Mouse (Mus musculus): ENCODE data around the gene Ddx39. TPM values are rescaled to one million over a fixed set of nuclear protein-coding genes. Genes with fewer than 3 reads are reported as not detected.
A peak's percentile ranks its signal among the peaks of the same experiment; 100 is the strongest.

Ddx39 gene
- total and polyA plus RNA-seq, 3 experiments = 272 to 304 (median 279) TPM

- H3K27me3 ChIP-seq (ENCODE audit: control insufficient read depth in 1 of 2, insufficient read depth in 2 of 2, low read length in 2 of 2) = no peaks in the 10 kb centered on the region
- no peak overlapping the region for H3K27ac ChIP-seq (ENCODE audit: control insufficient read depth, low read depth, low read length)
- no peak overlapping the region for H3K9ac ChIP-seq (ENCODE audit: control insufficient read depth, low read depth, low read length, poor library complexity, severe bottlenecking)
- no peak for DNase-seq (ENCODE audit: low read depth, low spot score)
- H3K9me3 ChIP-seq (replicated peaks; ENCODE audit: insufficient read depth, low read length) = no peaks in the 10 kb centered on the region
- no peak overlapping the region for H3K4me3 ChIP-seq (ENCODE audit: control insufficient read depth in 1 of 2, insufficient read depth in 1 of 2, low read depth in 2 of 2, low read length in 2 of 2)
- peaks cover 10% of the 10 kb centered on the region for H3K79me2 ChIP-seq (ENCODE audit: control insufficient read depth, insufficient read depth, low read length, poor library complexity)
- peaks cover 3 to 9% of the 10 kb centered on the region in 2 experiments for H3K4me1 ChIP-seq (ENCODE audit: control insufficient read depth in 1 of 2, insufficient read depth in 2 of 2, low read length in 2 of 2)
- TF ChIP-seq MAX (IDR thresholded peaks at IDR 0.05; ENCODE audit: low read length) (no peak), SIN3A (IDR thresholded peaks at IDR 0.05; ENCODE audit: low read length) (no peak), E2F4 (IDR thresholded peaks at IDR 0.05; ENCODE audit: borderline replicate concordance, low read depth, low read length) (no peak), MEF2A (IDR thresholded peaks at IDR 0.05; ENCODE audit: extremely low read depth, insufficient replicate concordance, low read depth, low read length, poor library complexity, severe bottlenecking) (no peak), GATA1 (IDR thresholded peaks at IDR 0.05; ENCODE audit: low read depth, low read length) (no peak), ETS1 (IDR thresholded peaks at IDR 0.05; ENCODE audit: low read depth, low read length) (no peak), KAT2A (conservative IDR thresholded peaks at IDR 0.05; ENCODE audit: low read depth, low read length) (no peak), CHD2 (IDR thresholded peaks at IDR 0.05; ENCODE audit: low read length) (no peak), ZNF384 (IDR thresholded peaks at IDR 0.05; ENCODE audit: low read depth, low read length) (no peak)
- peaks cover 9 to 22% of the 10 kb centered on the region in 2 experiments for H3K36me3 ChIP-seq (ENCODE audit: control insufficient read depth in 1 of 2, insufficient read depth in 2 of 2, low read length in 2 of 2)
Measured at GRCm38 (mm10) chr8:83689264-83689663, 25.7 kb upstream of the Ddx39 start.

- H3K36me3 ChIP-seq (ENCODE audit: control insufficient read depth in 1 of 2, insufficient read depth in 2 of 2, low read length in 2 of 2) = peaks cover 11 to 16% of the 10 kb centered on the region in 2 experiments
- H3K4me3 ChIP-seq (ENCODE audit: control insufficient read depth in 1 of 2, insufficient read depth in 1 of 2, low read depth in 2 of 2, low read length in 2 of 2) = peak overlapping the region; percentile 46 to 51
- no peaks in the 10 kb centered on the region for H3K27me3 ChIP-seq (ENCODE audit: control insufficient read depth in 1 of 2, insufficient read depth in 2 of 2, low read length in 2 of 2)
- H3K9ac ChIP-seq (ENCODE audit: control insufficient read depth, low read depth, low read length, poor library complexity, severe bottlenecking) = peak overlapping the region; percentile 71
- no peak for TF ChIP-seq ZKSCAN1 (IDR thresholded peaks at IDR 0.05; ENCODE audit: low read depth, low read length)
- peak; percentile 46; the same call in 1 of the 2 replicates for TF ChIP-seq MAX (IDR thresholded peaks at IDR 0.05; ENCODE audit: low read length)
- TF ChIP-seq ZMIZ1 (IDR thresholded peaks at IDR 0.05; ENCODE audit: low read depth, low read length) = peak; percentile 36; the same call in 1 of the 2 replicates
- peak; percentile 68 for TF ChIP-seq HCFC1 (IDR thresholded peaks at IDR 0.05; ENCODE audit: low read depth, low read length)
- TF ChIP-seq MAFK (IDR thresholded peaks at IDR 0.05; ENCODE audit: borderline replicate concordance, low read depth, low read length) = 0 out of 2 replicates have a peak, but pooled peaks have one; percentile 23
- 0 out of 2 replicates have a peak, but pooled peaks have one; percentile 32 for TF ChIP-seq MXI1 (IDR thresholded peaks at IDR 0.05; ENCODE audit: low read depth, low read length)
- no peak for TF ChIP-seq CTCF (IDR thresholded peaks at IDR 0.05 in 2 of 3, conservative IDR thresholded peaks at IDR 0.05 in 1 of 3; ENCODE audit: control insufficient read depth in 1 of 3, insufficient read depth in 1 of 3, low read depth in 2 of 3, low read length in 3 of 3, poor library complexity in 1 of 3, severe bottlenecking in 1 of 3)
- TF ChIP-seq MYB (IDR thresholded peaks at IDR 0.05; ENCODE audit: low read depth, low read length) = no peak
- TF ChIP-seq GATA1 (IDR thresholded peaks at IDR 0.05; ENCODE audit: low read depth, low read length) = peak; percentile 43; the same call in 1 of the 2 replicates
- peak; percentile 46; the same call in 1 of the 2 replicates for TF ChIP-seq USF1 (IDR thresholded peaks at IDR 0.05; ENCODE audit: low read depth, low read length)
- peak; percentile 39; the same call in 1 of the 2 replicates for TF ChIP-seq NELFE (IDR thresholded peaks at IDR 0.05; ENCODE audit: low read depth, low read length)
- TF ChIP-seq POLR2AphosphoS2 (IDR thresholded peaks at IDR 0.05; ENCODE audit: low read length) = 0 out of 2 replicates have a peak, but pooled peaks have one; percentile 33
- peak; percentile 89 for TF ChIP-seq ELF1 (IDR thresholded peaks at IDR 0.05; ENCODE audit: low read depth, low read length)
- TF ChIP-seq ETS1 (IDR thresholded peaks at IDR 0.05; ENCODE audit: low read depth, low read length) = peak; percentile 40; the same call in 1 of the 2 replicates
- no peak for TF ChIP-seq SMC3 (IDR thresholded peaks at IDR 0.05; ENCODE audit: low read depth, low read length)
- TF ChIP-seq RCOR1 (IDR thresholded peaks at IDR 0.05; ENCODE audit: low read depth, low read length) = no peak
- no peak for TF ChIP-seq BHLHE40 (IDR thresholded peaks at IDR 0.05; ENCODE audit: borderline replicate concordance, low read depth, low read length)
- peak; percentile 27; the same call in 1 of the 2 replicates for TF ChIP-seq TCF12 (IDR thresholded peaks at IDR 0.05; ENCODE audit: low read depth, low read length)
- TF ChIP-seq POLR2A (IDR thresholded peaks at IDR 0.05; ENCODE audit: control insufficient read depth in 1 of 2, insufficient read depth in 1 of 2, low read depth in 1 of 2, low read length in 2 of 2, poor library complexity in 1 of 2) = peak in 1 of 2 experiments; percentile 63; a peak in 2 of 4 replicates
- peak; percentile 82 for TF ChIP-seq SIN3A (IDR thresholded peaks at IDR 0.05; ENCODE audit: low read length)
- TF ChIP-seq MAZ (IDR thresholded peaks at IDR 0.05; ENCODE audit: low read depth, low read length) = peak; percentile 41; the same call in 1 of the 2 replicates
- peak in 1 of 2 experiments; percentile 32; a peak in 3 of 4 replicates for TF ChIP-seq EP300 (IDR thresholded peaks at IDR 0.05; ENCODE audit: low read depth in 1 of 2, low read length in 2 of 2)
- peak; percentile 30; the same call in 1 of the 2 replicates for TF ChIP-seq CHD1 (IDR thresholded peaks at IDR 0.05; ENCODE audit: low read depth, low read length)
- 0 out of 2 replicates have a peak, but pooled peaks have one; percentile 16 for TF ChIP-seq TBP (IDR thresholded peaks at IDR 0.05; ENCODE audit: low read depth, low read length)
- H3K9me3 ChIP-seq (replicated peaks; ENCODE audit: insufficient read depth, low read length) = no peaks in the 10 kb centered on the region
- DNase-seq (ENCODE audit: low read depth, low spot score) = peak; percentile 82
- peak overlapping the region; percentile 84 for H3K27ac ChIP-seq (ENCODE audit: control insufficient read depth, low read depth, low read length)
- peaks cover 4 to 25% of the 10 kb centered on the region in 2 experiments for H3K4me1 ChIP-seq (ENCODE audit: control insufficient read depth in 1 of 2, insufficient read depth in 2 of 2, low read length in 2 of 2)
- peaks cover 35% of the 10 kb centered on the region for H3K79me2 ChIP-seq (ENCODE audit: control insufficient read depth, insufficient read depth, low read length, poor library complexity)
Measured at GRCm38 (mm10) chr8:83693609-83694236, 21.3 kb upstream of the Ddx39 start.
